Comparison of ENCODE assay signal across 8 mouse cellular contexts in the genomic region with DNA sequence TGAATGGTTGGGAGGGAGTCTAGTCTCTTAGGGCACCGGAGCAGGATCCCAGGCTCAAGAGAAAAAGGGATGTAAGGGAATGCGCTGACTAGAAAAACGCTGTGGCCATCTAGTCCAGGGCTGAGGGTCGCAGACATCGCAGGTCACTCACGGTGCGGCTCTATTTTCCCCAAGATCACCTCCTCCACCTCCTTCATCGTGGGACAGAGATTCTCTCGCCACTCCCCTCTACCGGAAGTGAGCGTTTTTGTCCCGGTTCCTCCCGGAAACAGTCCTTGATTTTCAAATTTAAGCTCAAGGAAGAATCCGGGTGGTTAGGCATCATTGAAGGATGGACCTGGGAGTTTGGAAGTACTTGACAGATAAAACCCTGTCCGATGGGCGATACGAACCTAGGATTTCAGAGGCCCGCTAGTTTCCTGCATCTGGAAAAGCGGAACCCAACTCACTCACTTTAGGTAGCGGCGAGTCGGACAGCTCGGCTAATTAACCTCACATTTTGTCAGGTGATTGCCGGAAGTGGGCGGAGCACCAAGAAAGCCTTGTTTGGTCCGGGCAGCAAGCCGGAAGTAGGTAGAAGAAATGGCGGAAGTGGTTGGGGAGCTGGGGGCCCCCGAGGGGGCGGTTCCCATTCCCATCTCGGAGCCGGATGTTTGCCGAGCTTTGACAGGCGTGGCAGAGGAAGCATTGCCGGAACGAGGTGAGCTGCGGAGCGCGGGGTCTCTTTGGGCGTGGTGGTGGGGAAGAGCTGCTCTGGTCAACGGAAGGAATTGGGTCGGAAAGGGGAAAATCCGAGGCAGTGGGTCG. TPM values are rescaled to one million over a fixed set of nuclear protein-coding genes. Genes with fewer than 3 reads are reported as not detected.
DNase-seq lines count a peak whose midpoint lies in the region; ATAC-seq and TF ChIP-seq lines count a peak whose summit lies in the region.

A gene (minus strand): TSS at position 239 of the 807 bp plus-strand sequence.
A gene (plus strand): TSS at position 308 of the 807 bp plus-strand sequence.

- no peaks in the 10 kb centered on the region for H3K9me3 ChIP-seq in kidney, embryonic 14.5 days (ENCODE audit: control insufficient read depth, low read length)
- H3K9me3 ChIP-seq in limb, embryonic 15.5 days: no peaks in the 10 kb centered on the region

- peaks cover 42% of the 10 kb centered on the region for H3K36me3 ChIP-seq in kidney, embryonic 14.5 days (ENCODE audit: control insufficient read depth, insufficient read depth, low read length)
- H3K36me3 ChIP-seq in limb, embryonic 15.5 days: peaks cover 53% of the 10 kb centered on the region

- peak; percentile 90 for ATAC-seq in kidney, embryonic 14.5 days (ENCODE audit: low FRiP score, low TSS enrichment)
- peak; percentile 90 for ATAC-seq in limb, embryonic 15.5 days (ENCODE audit: insufficient number of reproducible peaks, low FRiP score, low TSS enrichment, low read depth)

- peak within 1 kb of the TSS; percentile 82 for H3K9ac ChIP-seq in kidney, embryonic 14.5 days (ENCODE audit: low read depth, low read length)
- H3K9ac ChIP-seq in limb, embryonic 15.5 days: peak within 1 kb of the TSS; percentile 92

- TF ChIP-seq CTCF in bone marrow macrophage, adult 2 months (IDR thresholded peaks at IDR 0.05; ENCODE audit: low read depth, low read length): no peak
- no peak for TF ChIP-seq CTCF in embryonic fibroblast, embryonic 13.5 days (IDR thresholded peaks at IDR 0.05; ENCODE audit: borderline replicate concordance, insufficient read depth, low read length)

- WGBS in kidney, embryonic 14.5 days: under 1% methylated on average over 44 of the region's 44 CpGs
- WGBS in limb, embryonic 15.5 days: under 1% methylated on average over 44 of the region's 44 CpGs

- peak; percentile 99 for DNase-seq in A20 (ENCODE audit: low read depth, low spot score)
- DNase-seq in heart, adult 9 months (ENCODE audit: low spot score in 2 of 2): peak; percentile 92 to 97
- peak; percentile 87 to 91 for DNase-seq in monocyte, adult 2 months (ENCODE audit: low read depth in 1 of 2, low spot score in 2 of 2)
- DNase-seq in spleen, postnatal 36 days (ENCODE audit: low spot score in 2 of 2): peak; percentile 96 to 97

- H3K27ac ChIP-seq in bone marrow macrophage, adult 2 months (ENCODE audit: insufficient read depth, low read depth, low read length): peak within 1 kb of the TSS; percentile 92
- peak within 1 kb of the TSS; percentile 85 for H3K27ac ChIP-seq in embryonic fibroblast, embryonic 13.5 days (ENCODE audit: insufficient read depth, low read length)
- peak within 1 kb of the TSS; percentile 82 for H3K27ac ChIP-seq in kidney, embryonic 14.5 days (ENCODE audit: low read depth, low read length)
- H3K27ac ChIP-seq in limb, embryonic 15.5 days: peak within 1 kb of the TSS; percentile 94

- H3K4me3 ChIP-seq in bone marrow macrophage, adult 2 months (ENCODE audit: insufficient read depth, low read length): peak within 1 kb of the TSS; percentile 96
- H3K4me3 ChIP-seq in embryonic fibroblast, embryonic 13.5 days (ENCODE audit: insufficient read depth, low read length): peak within 1 kb of the TSS; percentile 91
- H3K4me3 ChIP-seq in kidney, embryonic 14.5 days (ENCODE audit: low read length): peak within 1 kb of the TSS; percentile 89
- H3K4me3 ChIP-seq in limb, embryonic 15.5 days: peak within 1 kb of the TSS; percentile 73

- H3K27me3 ChIP-seq in kidney, embryonic 14.5 days (ENCODE audit: control insufficient read depth, insufficient read depth, low read length): no peaks in the 10 kb centered on the region
- H3K27me3 ChIP-seq in limb, embryonic 15.5 days: no peaks in the 10 kb centered on the region

- peak within 1 kb of the TSS; percentile 87 for H3K4me2 ChIP-seq in kidney, embryonic 14.5 days (replicated peaks; ENCODE audit: low read depth, low read length)
- H3K4me2 ChIP-seq in limb, embryonic 15.5 days: peak within 1 kb of the TSS; percentile 94

- H3K4me1 ChIP-seq in bone marrow macrophage, adult 2 months (ENCODE audit: control insufficient read depth, insufficient read depth, low read length): peaks cover 4% of the 10 kb centered on the region; the same call in 1 of the 2 replicates
- H3K4me1 ChIP-seq in embryonic fibroblast, embryonic 13.5 days (ENCODE audit: control insufficient read depth, insufficient read depth, low read length): peaks cover 6% of the 10 kb centered on the region; the same call in 1 of the 2 replicates
- H3K4me1 ChIP-seq in kidney, embryonic 14.5 days (ENCODE audit: control insufficient read depth, insufficient read depth, low read length): peaks cover 26% of the 10 kb centered on the region
- peaks cover 25% of the 10 kb centered on the region for H3K4me1 ChIP-seq in limb, embryonic 15.5 days

- TF ChIP-seq POLR2A in bone marrow macrophage, adult 2 months (IDR thresholded peaks at IDR 0.05; ENCODE audit: borderline replicate concordance, low read depth, low read length): no peak
- peak; percentile 88 for TF ChIP-seq POLR2A in embryonic fibroblast, embryonic 13.5 days (IDR thresholded peaks at IDR 0.05; ENCODE audit: low read depth, low read length)

RNA-seq across cellular contexts. Expression of the first gene that starts in this region (rescaled TPM):
- 12.5 and 17.5 TPM in 2 replicates for polyA plus RNA-seq in bone marrow macrophage, adult 2 months (2012; ENCODE audit: insufficient read depth, insufficient read length, missing spikeins)
- 14.8 and 17.1 TPM in 2 replicates for polyA plus RNA-seq in embryonic fibroblast, embryonic 13.5 days (2011; ENCODE audit: insufficient read length, low read depth, missing spikeins)
- polyA plus RNA-seq in kidney, embryonic 14.5 days (2014; fragmentation: Nextera tagmentation; extraction: Ambion mirVana): 7.4 and 12.5 TPM in 2 replicates
- polyA plus RNA-seq in limb, embryonic 15.5 days (2015; fragmentation: Nextera tagmentation; extraction: Ambion mirVana): 10.4 and 12.7 TPM in 2 replicates

RNA-seq across cellular contexts. Expression of the second gene that starts in this region (rescaled TPM):
- 66.6 and 88.4 TPM in 2 replicates for polyA plus RNA-seq in bone marrow macrophage, adult 2 months (2012; ENCODE audit: insufficient read depth, insufficient read length, missing spikeins)
- polyA plus RNA-seq in embryonic fibroblast, embryonic 13.5 days (2011; ENCODE audit: insufficient read length, low read depth, missing spikeins): 249 and 267 TPM in 2 replicates
- 86.9 and 119 TPM in 2 replicates for polyA plus RNA-seq in kidney, embryonic 14.5 days (2014; fragmentation: Nextera tagmentation; extraction: Ambion mirVana)
- polyA plus RNA-seq in limb, embryonic 15.5 days (2015; fragmentation: Nextera tagmentation; extraction: Ambion mirVana): 129 and 139 TPM in 2 replicates

Comparison
In these comparisons a context has a peak if more than half of its experiments do, and no peak if none do; other contexts are left out.
1. Peak in every context shown above with its lines: DNase-seq, ATAC-seq, H3K4me3 ChIP-seq and H3K27ac ChIP-seq.